ENCODE assay signal across 9 mouse cellular contexts in the genomic region with DNA sequence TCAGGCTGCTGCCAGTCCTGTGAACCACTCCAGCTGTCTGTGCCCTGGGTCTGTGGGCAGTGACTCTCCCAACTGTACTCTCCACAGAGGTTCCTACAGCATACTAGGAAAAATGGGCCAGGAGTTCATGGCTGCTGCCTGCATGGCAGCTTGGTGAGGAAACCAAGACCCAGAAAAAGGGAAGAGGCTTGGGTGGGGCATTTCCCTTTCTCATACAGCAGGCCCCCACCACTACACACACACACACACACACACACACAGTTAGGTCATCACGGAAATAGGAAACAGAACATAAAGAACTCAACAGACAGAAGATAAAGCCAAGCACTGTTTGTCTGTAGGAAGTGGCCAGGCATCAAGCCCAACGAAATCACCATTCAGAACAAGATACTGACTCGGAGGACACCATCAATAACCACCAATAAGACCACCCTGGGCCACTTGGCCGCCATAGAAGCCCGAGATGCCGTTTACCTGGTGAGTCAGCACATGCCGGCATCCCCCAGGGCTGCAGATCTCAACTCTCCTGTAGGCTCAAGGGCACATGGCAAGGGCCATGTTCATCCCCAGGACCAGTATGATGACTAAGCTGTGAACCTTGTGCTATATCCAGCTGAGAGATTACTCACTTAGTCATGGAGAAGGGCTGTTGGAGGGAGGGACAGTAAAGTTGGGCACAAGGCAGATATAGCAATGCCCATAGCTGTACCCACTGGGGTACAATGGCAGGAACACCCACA. TPM values are rescaled to one million over a fixed set of nuclear protein-coding genes. Genes with fewer than 3 reads are reported as not detected.
DNase-seq lines count a peak whose midpoint lies in the region; ATAC-seq and TF ChIP-seq lines count a peak whose summit lies in the region.
"Had no signal": no experiment of that assay in that cellular context is flagged by ENCODE, and none has a peak within 500 bp of the region (broad histone marks: within the 10 kb centered on the region; RNA-seq: fewer than 3 reads in every experiment).

No protein-coding gene starts in this region.

- H3K27ac ChIP-seq in heart, embryonic 12.5 days (ENCODE audit: poor library complexity, severe bottlenecking): no peak overlapping the region
- H3K27ac ChIP-seq in liver, embryonic 14.5 days: no peak overlapping the region
- H3K27ac ChIP-seq in cerebellum, adult 2 months (ENCODE audit: insufficient read depth, low read length): no peak overlapping the region
- no peak overlapping the region for H3K27ac ChIP-seq in thymus, adult 2 months (ENCODE audit: control insufficient read depth, insufficient read depth, low read length)

- TF ChIP-seq CTCF in liver, embryonic 14.5 days (IDR thresholded peaks at IDR 0.05; ENCODE audit: low read depth): no peak
- no peak for TF ChIP-seq CTCF in cerebellum, adult 2 months (IDR thresholded peaks at IDR 0.05; ENCODE audit: borderline replicate concordance, insufficient read depth, low read depth, low read length)
- TF ChIP-seq CTCF in thymus, adult 2 months (IDR thresholded peaks at IDR 0.05; ENCODE audit: borderline replicate concordance, control insufficient read depth, extremely low read depth, insufficient read depth, low read length, poor library complexity): no peak

- WGBS in heart, embryonic 12.5 days: 58% methylated on average over 7 of the region's 7 CpGs
- WGBS in liver, embryonic 14.5 days (ENCODE audit: insufficient replicate concordance): 20% methylated on average over 7 of the region's 7 CpGs
- 80% methylated on average over 7 of the region's 7 CpGs for WGBS in cerebellum, adult 2 months
- 48% methylated on average over 7 of the region's 7 CpGs for WGBS in thymus, adult 2 months

- no peak for TF ChIP-seq EP300 in liver, embryonic 14.5 days (IDR thresholded peaks at IDR 0.05; ENCODE audit: low read depth)

- DNase-seq in heart, postnatal 25 days (ENCODE audit: low spot score): no peak
- peak; percentile 52 for DNase-seq in NIH3T3 (ENCODE audit: low read depth)
- DNase-seq in liver, embryonic 14.5 days (ENCODE audit: low read depth in 3 of 3, low spot score in 3 of 3): no peak
- peak; percentile 21 for DNase-seq in naive thymus-derived CD4-positive, alpha-beta T cell, adult 2 months (ENCODE audit: low read depth)
- no peak for DNase-seq in cerebellum, adult 2 months
- no peak for DNase-seq in thymus, adult 2 months
- DNase-seq in thymus, postnatal 4 days: no peak
- DNase-seq: cerebellum, postnatal 36 days had no signal

- peak; percentile 40; the same call in 1 of the 2 replicates for ATAC-seq in heart, embryonic 12.5 days (ENCODE audit: insufficient number of reproducible peaks, low FRiP score)
- ATAC-seq in liver, embryonic 14.5 days (ENCODE audit: insufficient read depth): peak; percentile 48; the same call in 1 of the 2 replicates

- no peak overlapping the region for H3K9ac ChIP-seq in heart, embryonic 12.5 days
- H3K9ac ChIP-seq in liver, embryonic 14.5 days (replicated peaks): no peak overlapping the region

- no peaks in the 10 kb centered on the region for H3K36me3 ChIP-seq in heart, embryonic 12.5 days
- H3K36me3 ChIP-seq in liver, embryonic 14.5 days (replicated peaks; ENCODE audit: control insufficient read depth, insufficient read depth, low read depth): no peaks in the 10 kb centered on the region
- H3K36me3 ChIP-seq in thymus, adult 2 months (ENCODE audit: control insufficient read depth, insufficient read depth, low read length): no peaks in the 10 kb centered on the region

- H3K4me3 ChIP-seq in heart, embryonic 12.5 days: no peak overlapping the region
- no peak overlapping the region for H3K4me3 ChIP-seq in liver, embryonic 14.5 days (ENCODE audit: insufficient read depth in 1 of 2, low read depth in 2 of 2, low read length in 2 of 2)
- no peak overlapping the region for H3K4me3 ChIP-seq in cerebellum, adult 2 months (replicated peaks; ENCODE audit: insufficient read depth, low read depth, low read length)
- no peak overlapping the region for H3K4me3 ChIP-seq in thymus, adult 2 months (ENCODE audit: control insufficient read depth, insufficient read depth, low read length)

- H3K27me3 ChIP-seq in heart, embryonic 12.5 days (replicated peaks): no peaks in the 10 kb centered on the region; the same call in 1 of the 2 replicates
- no peaks in the 10 kb centered on the region for H3K27me3 ChIP-seq in liver, embryonic 14.5 days (ENCODE audit: control insufficient read depth, insufficient read depth, low read length)
- H3K27me3 ChIP-seq in cerebellum, adult 2 months (ENCODE audit: control insufficient read depth, insufficient read depth, low read length): no peaks in the 10 kb centered on the region
- H3K27me3 ChIP-seq in thymus, adult 2 months (ENCODE audit: control insufficient read depth, insufficient read depth, low read length): no peaks in the 10 kb centered on the region

- H3K4me2 ChIP-seq in heart, embryonic 12.5 days: no peak overlapping the region
- no peak overlapping the region for H3K4me2 ChIP-seq in liver, embryonic 14.5 days (ENCODE audit: low read depth)

- peaks cover 13% of the 10 kb centered on the region for H3K4me1 ChIP-seq in heart, embryonic 12.5 days (replicated peaks)
- peaks cover 0 to 3% of the 10 kb centered on the region in 2 experiments; a peak in 1 of 4 replicates for H3K4me1 ChIP-seq in liver, embryonic 14.5 days (replicated peaks; ENCODE audit: control insufficient read depth in 2 of 2, insufficient read depth in 2 of 2, low read length in 1 of 2)
- H3K4me1 ChIP-seq in cerebellum, adult 2 months (ENCODE audit: control insufficient read depth, insufficient read depth, low read length): no peaks in the 10 kb centered on the region
- H3K4me1 ChIP-seq in thymus, adult 2 months (replicated peaks; ENCODE audit: control insufficient read depth, insufficient read depth, low read length): peaks cover 2% of the 10 kb centered on the region; the same call in 1 of the 2 replicates

- no peaks in the 10 kb centered on the region for H3K9me3 ChIP-seq in heart, embryonic 12.5 days (replicated peaks)
- H3K9me3 ChIP-seq in liver, embryonic 14.5 days (ENCODE audit: control insufficient read depth, low read length): no peaks in the 10 kb centered on the region

- TF ChIP-seq POLR2A in cerebellum, adult 2 months (IDR thresholded peaks at IDR 0.05; ENCODE audit: borderline replicate concordance, insufficient read depth, low read length): no peak
- TF ChIP-seq POLR2A in thymus, adult 2 months (IDR thresholded peaks at IDR 0.05; ENCODE audit: control insufficient read depth, extremely low read depth, insufficient read depth, low read length, poor library complexity): no peak

- intact Hi-C loops in heart, postnatal 25 days (cut with DNase I): no loop called here

RNA-seq across cellular contexts. Expression of a gene that starts 15.9 kb away (rescaled TPM):
- polyA plus RNA-seq in heart, embryonic 12.5 days (2016; fragmentation: Nextera tagmentation; extraction: Ambion mirVana): 20.9 and 22.3 TPM in 2 replicates
- 10 to 100 TPM in 1 of 2 experiments, 1 to 10 TPM in 1; 9.7 to 11.7 TPM for total RNA-seq in heart, postnatal 25 days (2021)
- 3.1 and 5.0 TPM in 2 replicates for polyA plus RNA-seq in liver, embryonic 14.5 days (2012; rRNA removed)
- 7.6 and 7.9 TPM in 2 replicates for polyA plus RNA-seq in liver, embryonic 14.5 days (2014; fragmentation: Nextera tagmentation; extraction: Ambion mirVana)
- 29.6 and 31.7 TPM in 2 replicates for polyA plus RNA-seq in cerebellum, adult 2 months (2012; rRNA removed)
- 4.3 and 5.0 TPM in 2 replicates for polyA plus RNA-seq in thymus, adult 2 months (2012; rRNA removed)

RNA-seq across cellular contexts. Expression of a gene that starts 59.2 kb away (rescaled TPM):
- 0.15 and 0.18 TPM in 2 replicates for polyA plus RNA-seq in heart, embryonic 12.5 days (2016; fragmentation: Nextera tagmentation; extraction: Ambion mirVana)
- not detected for total RNA-seq in heart, postnatal 25 days (2021)
- 0.01 TPM in 2 replicates for polyA plus RNA-seq in liver, embryonic 14.5 days (2012; rRNA removed)
- polyA plus RNA-seq in liver, embryonic 14.5 days (2014; fragmentation: Nextera tagmentation; extraction: Ambion mirVana): 0.06 and 0.08 TPM in 2 replicates
- 0.29 TPM in 2 replicates for polyA plus RNA-seq in cerebellum, adult 2 months (2012; rRNA removed)
- 0.05 TPM in 1 of 2 replicates, not detected in the other for polyA plus RNA-seq in thymus, adult 2 months (2012; rRNA removed)

Comparison
In these comparisons a context has a peak if more than half of its experiments do, and no peak if none do; other contexts are left out.
1. DNase-seq: peak in NIH3T3 (single experiment) and naive thymus-derived CD4-positive, alpha-beta T cell, adult 2 months (single experiment); none in heart, postnatal 25 days (single experiment), liver, embryonic 14.5 days (0 of 3), cerebellum, adult 2 months (0 of 2), thymus, adult 2 months (single experiment) and thymus, postnatal 4 days (single experiment).